ENCODE assay signal across 25 mouse cellular contexts in genomic region chr12:27054411-27054810, GRCm38 (mm10).
"Had no signal": no experiment of that assay in that cellular context is flagged by ENCODE, and none has a peak within 500 bp of the region (broad histone marks: within the 10 kb centered on the region; RNA-seq: fewer than 3 reads in every experiment).

No protein-coding gene starts in this region.

- H3K27me3 ChIP-seq: limb, embryonic 13.5 days; liver, embryonic 12.5 days; liver, embryonic 15.5 days; lung, embryonic 15.5 days; megakaryocyte, embryonic 14.5 days; midbrain, embryonic 12.5 days; midbrain, embryonic 15.5 days; neural tube, embryonic 12.5 days; neural tube, embryonic 15.5 days had no signal

- H3K4me1 ChIP-seq: limb, embryonic 13.5 days; liver, embryonic 12.5 days; liver, embryonic 15.5 days; lung, embryonic 15.5 days; megakaryocyte, embryonic 14.5 days; midbrain, embryonic 15.5 days; neural tube, embryonic 12.5 days; neural tube, embryonic 15.5 days had no signal

- H3K36me3 ChIP-seq: limb, embryonic 10.5 days; limb, embryonic 13.5 days; liver, embryonic 12.5 days; liver, embryonic 15.5 days; lung, embryonic 15.5 days; midbrain, embryonic 12.5 days; midbrain, embryonic 15.5 days; neural tube, embryonic 12.5 days; neural tube, embryonic 15.5 days had no signal

- H3K9ac ChIP-seq: limb, embryonic 13.5 days; liver, embryonic 12.5 days; liver, embryonic 15.5 days; lung, embryonic 15.5 days; midbrain, embryonic 12.5 days; midbrain, embryonic 15.5 days; neural tube, embryonic 12.5 days; neural tube, embryonic 15.5 days had no signal

- H3K27ac ChIP-seq: kidney, postnatal 0 days; limb, embryonic 10.5 days; limb, embryonic 13.5 days; liver, embryonic 12.5 days; liver, embryonic 15.5 days; lung, embryonic 15.5 days; midbrain, embryonic 12.5 days; midbrain, embryonic 15.5 days; neural tube, embryonic 12.5 days; neural tube, embryonic 15.5 days; stomach, postnatal 0 days had no signal

- H3K4me3 ChIP-seq: limb, embryonic 10.5 days; limb, embryonic 13.5 days; liver, embryonic 12.5 days; liver, embryonic 15.5 days; lung, embryonic 15.5 days; megakaryocyte, embryonic 14.5 days; midbrain, embryonic 12.5 days; midbrain, embryonic 15.5 days; neural tube, embryonic 12.5 days; neural tube, embryonic 15.5 days had no signal

- H3K9me3 ChIP-seq: limb, embryonic 10.5 days; limb, embryonic 13.5 days; liver, embryonic 12.5 days; liver, embryonic 15.5 days; lung, embryonic 15.5 days; midbrain, embryonic 12.5 days; midbrain, embryonic 15.5 days; neural tube, embryonic 12.5 days; neural tube, embryonic 15.5 days had no signal

- ATAC-seq: intestine, postnatal 0 days; liver, embryonic 12.5 days; midbrain, embryonic 15.5 days had no signal

- DNase-seq: kidney, adult 2 months; kidney, postnatal 25 days; liver; lung, adult 18-20 months; lung, postnatal 10 days; lung, postnatal 36 days; right cerebral cortex, adult 18-20 months; right cerebral cortex, postnatal 14 days; right cerebral cortex, postnatal 4 days; thymus, adult 2 months; thymus, postnatal 14 days; thymus, postnatal 4 days had no signal

- H3K4me2 ChIP-seq: limb, embryonic 13.5 days; liver, embryonic 12.5 days; liver, embryonic 15.5 days; lung, embryonic 15.5 days; midbrain, embryonic 12.5 days; midbrain, embryonic 15.5 days; neural tube, embryonic 12.5 days; neural tube, embryonic 15.5 days had no signal
